Mouse (Mus musculus) midbrain, embryonic 12.5 days (tissue): ENCODE data around the gene Oas1g. TPM values are rescaled to one million over a fixed set of nuclear protein-coding genes. Genes with fewer than 3 reads are reported as not detected.
"Not testable (repeated sequence)": the region's sequence is repeated elsewhere in the genome, so short reads cannot be mapped to it uniquely, and the experiment has no call there.

Experiments
- ATAC-seq: fragments of 200-750 bp; cut with Nextera tagmentation; 2 replicates; pipeline ENCODE4 v1.8.0; 2017; ENCODE audit warnings: low read depth, moderate TSS enrichment, moderate library complexity; ENCODE audit not compliant: low FRiP score
- H3K27ac ChIP-seq: fragments of 300-500 bp; sonication (generic); replicated peaks from 2 replicates; pipeline ENCODE4 v1.5.1; 2016; ENCODE audit warnings: mild to moderate bottlenecking
- H3K27me3 ChIP-seq: fragments of 300-500 bp; sonication (generic); 2 replicates; pipeline ENCODE4 v1.6.1; 2016; ENCODE audit warnings: mild to moderate bottlenecking
- H3K36me3 ChIP-seq: fragments of 300-500 bp; sonication (generic); 2 replicates; pipeline ENCODE4 v1.6.1; 2016
- H3K4me1 ChIP-seq: fragments of 300-500 bp; sonication (generic); 2 replicates; pipeline ENCODE4 v1.6.1; 2016
- H3K4me2 ChIP-seq: fragments of 300-500 bp; sonication (generic); replicated peaks from 2 replicates; pipeline ENCODE4 v1.6.1; 2016; ENCODE audit warnings: mild to moderate bottlenecking, moderate library complexity
- H3K4me3 ChIP-seq: fragments of 300-500 bp; sonication (generic); 2 replicates; pipeline ENCODE4 v1.5.1; 2016; ENCODE audit warnings: mild to moderate bottlenecking
- H3K9ac ChIP-seq: fragments of 300-500 bp; sonication (generic); replicated peaks from 2 replicates; pipeline ENCODE4 v1.6.1; 2016; ENCODE audit warnings: mild to moderate bottlenecking, moderate library complexity
- H3K9me3 ChIP-seq: fragments of 300-500 bp; sonication (generic); 2 replicates; pipeline ENCODE4 v1.6.1; 2016; ENCODE audit warnings: mild to moderate bottlenecking
- WGBS: fragments of 180-500 bp; shearing (Covaris S2); methylation state at CpG from one replicate; pipeline ENCODE4 v1.1.7; 2016; 5-methylcytosine and 5-hydroxymethylcytosine counted together
- polyA plus RNA-seq: library from polyadenylated mRNA; unstranded; fragments of >200 nt; fragmentation: Nextera tagmentation; extraction: Ambion mirVana; gene quantifications from 2 replicates; pipeline ENCODE4 v1.2.1, GENCODE M21; 2016

The Oas1g gene
- polyA plus RNA-seq, 1 experiment from 2014 or later = 0.22 TPM

DNA sequence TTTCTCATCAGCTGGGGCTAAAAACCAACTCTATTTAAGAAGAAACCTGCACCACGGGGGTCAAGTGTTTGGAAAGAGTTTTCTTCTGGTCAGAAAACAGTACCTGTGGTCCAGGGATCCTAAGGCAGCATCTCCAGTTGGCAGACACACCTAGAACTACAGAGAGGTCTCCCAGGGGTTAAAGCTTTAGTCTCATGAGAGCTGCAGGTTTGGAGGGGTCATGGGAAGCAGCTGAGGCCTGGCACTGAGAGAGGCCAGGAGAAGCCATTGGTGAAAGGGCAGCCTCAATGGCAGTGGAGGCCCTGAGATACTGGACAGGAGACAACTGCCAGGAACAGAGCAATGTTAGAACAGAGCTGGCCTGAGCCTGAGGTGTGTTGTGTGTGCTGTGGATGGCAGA lies 13.3 kb upstream of the Oas1g start:
- Histone ChIP-seq H3K36me3 (no peaks in the 10 kb centered on the region), H3K4me3 (no peak overlapping the region), H3K27ac (no peak overlapping the region), H3K9me3 (no peaks in the 10 kb centered on the region), H3K4me2 (no peak overlapping the region), H3K4me1 (no peaks in the 10 kb centered on the region), H3K27me3 (no peaks in the 10 kb centered on the region), H3K9ac (no peak overlapping the region)
- WGBS = 78% methylated on average over 1 of the region's 1 CpGs
- ATAC-seq = no peak

GRCm38 (mm10) chr5:120898726-120899125 lies 11.3 kb upstream of the Oas1g start:
- Histone ChIP-seq H3K9ac (no peak overlapping the region), H3K4me1 (no peaks in the 10 kb centered on the region), H3K27ac (no peak overlapping the region), H3K27me3 (no peaks in the 10 kb centered on the region), H3K4me3 (no peak overlapping the region), H3K36me3 (no peaks in the 10 kb centered on the region), H3K9me3 (no peaks in the 10 kb centered on the region), H3K4me2 (no peak overlapping the region)
- no peak for ATAC-seq

DNA sequence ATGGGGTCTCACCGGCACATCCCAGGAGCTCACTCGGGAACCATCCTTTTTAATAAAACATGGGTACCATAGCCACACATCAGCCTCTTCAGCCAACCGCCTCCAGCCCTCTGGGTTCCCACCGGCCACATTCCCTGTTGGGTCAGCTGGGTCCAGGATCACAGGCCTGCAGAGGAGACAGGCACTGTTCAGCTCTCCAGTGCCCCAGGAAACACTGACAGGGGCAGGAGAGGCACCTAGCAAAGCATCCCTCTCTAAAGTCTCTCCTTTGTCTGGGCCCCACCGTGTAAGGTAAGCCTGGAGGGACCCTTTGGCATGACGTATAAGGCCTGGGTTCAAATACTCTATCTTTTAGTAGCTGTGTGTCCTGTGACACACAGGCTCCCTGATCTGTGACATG lies 10.9 kb upstream of the Oas1g start:
- H3K27me3 ChIP-seq = no peaks in the 10 kb centered on the region
- H3K4me3 ChIP-seq = no peak overlapping the region
- H3K27ac ChIP-seq = no peak overlapping the region

GRCm38 (mm10) chr5:120895231-120895900 lies 8.0 kb upstream of the Oas1g start:
- Histone ChIP-seq H3K4me1 (no peaks in the 10 kb centered on the region), H3K9ac (no peak overlapping the region), H3K9me3 (no peaks in the 10 kb centered on the region), H3K27me3 (no peaks in the 10 kb centered on the region), H3K36me3 (no peaks in the 10 kb centered on the region), H3K4me2 (no peak overlapping the region), H3K4me3 (no peak overlapping the region), H3K27ac (no peak overlapping the region)
- ATAC-seq = no peak
- WGBS = 84% methylated on average over 11 of the region's 11 CpGs

More for the DNA sequence above, 10.9 kb upstream of the Oas1g start:
- H3K9ac ChIP-seq = no peak overlapping the region
- H3K4me1 ChIP-seq = no peaks in the 10 kb centered on the region
- no peaks in the 10 kb centered on the region for H3K36me3 ChIP-seq
- no peak overlapping the region for H3K4me2 ChIP-seq
- ATAC-seq = no peak
- WGBS = 90% methylated on average over 6 of the region's 6 CpGs
- H3K9me3 ChIP-seq = no peaks in the 10 kb centered on the region

- H3K27me3 ChIP-seq, H3K4me1 ChIP-seq, ATAC-seq, H3K27ac ChIP-seq, H3K9me3 ChIP-seq, H3K36me3 ChIP-seq, H3K4me2 ChIP-seq, H3K9ac ChIP-seq, H3K4me3 ChIP-seq: not testable (repeated sequence)
- WGBS = 73% methylated on average over 2 of the region's 2 CpGs
Observed at GRCm38 (mm10) chr5:120894692-120895091, 7.3 kb upstream of the Oas1g start.

DNA sequence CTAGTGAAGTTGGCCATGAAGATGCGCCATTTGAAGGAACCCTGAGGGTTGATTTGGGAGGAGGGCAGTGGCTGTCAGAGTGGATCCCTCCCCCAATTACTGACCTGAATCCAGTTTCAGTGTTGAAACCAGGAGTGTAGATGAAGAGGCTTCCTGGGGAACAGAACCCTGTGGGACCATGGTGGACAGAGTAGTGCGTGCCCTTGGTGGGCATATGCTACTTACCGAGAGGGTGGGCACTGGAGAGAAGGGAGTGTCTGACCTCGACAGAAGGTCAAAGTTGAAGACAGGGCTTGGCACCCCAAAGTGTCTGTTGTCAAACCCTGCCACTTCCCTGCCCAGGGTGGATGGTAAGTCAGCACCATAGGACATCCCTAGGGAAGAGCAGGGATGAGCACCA lies 6.5 kb upstream of the Oas1g start:
- not testable (repeated sequence) for H3K4me2 ChIP-seq, H3K27me3 ChIP-seq, H3K4me3 ChIP-seq, H3K36me3 ChIP-seq, ATAC-seq, H3K9me3 ChIP-seq, H3K4me1 ChIP-seq, H3K27ac ChIP-seq, H3K9ac ChIP-seq
- WGBS = 90% methylated on average over 4 of the region's 4 CpGs

GRCm38 (mm10) chr5:120892243-120892660 lies 4.8 kb upstream of the Oas1g start:
- ATAC-seq = no peak
- H3K27me3 ChIP-seq = no peaks in the 10 kb centered on the region
- H3K4me3 ChIP-seq = no peak overlapping the region
- no peaks in the 10 kb centered on the region for H3K9me3 ChIP-seq
- H3K36me3 ChIP-seq = no peaks in the 10 kb centered on the region
- 61% methylated on average over 2 of the region's 2 CpGs for WGBS
- H3K27ac ChIP-seq = no peak overlapping the region
- no peak overlapping the region for H3K4me2 ChIP-seq
- H3K4me1 ChIP-seq = no peaks in the 10 kb centered on the region
- H3K9ac ChIP-seq = no peak overlapping the region

DNA sequence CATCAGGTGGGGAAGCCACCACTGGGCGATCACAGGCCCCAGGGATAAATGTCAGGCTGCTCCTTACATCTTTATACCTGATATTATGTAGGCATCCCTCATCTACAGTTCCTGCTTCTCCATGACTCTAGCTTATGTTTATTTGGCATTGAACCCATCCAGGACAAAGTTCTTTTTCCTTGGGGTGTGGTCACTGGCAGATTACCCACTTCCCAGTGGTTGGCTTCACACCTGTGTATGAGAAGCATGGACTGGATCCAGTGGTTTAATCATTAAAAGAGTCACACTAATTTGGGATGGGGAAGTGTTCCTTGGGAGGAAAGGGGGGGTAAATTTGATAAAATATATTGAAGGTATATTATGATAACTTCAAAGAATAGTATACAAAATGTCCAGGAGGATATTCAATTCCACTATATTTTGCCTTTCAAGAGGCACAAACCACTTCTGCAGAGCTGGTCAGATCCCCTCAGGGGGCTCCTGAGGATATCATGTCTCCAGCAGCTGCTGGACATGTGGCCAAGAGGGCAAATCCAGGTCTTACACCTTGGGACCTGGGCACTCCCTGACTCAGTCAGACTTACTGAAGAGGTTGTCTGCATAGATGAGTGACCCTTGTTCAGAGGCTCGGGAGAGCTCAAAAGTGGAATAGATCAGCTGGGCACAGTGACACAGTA lies 4.3 kb upstream of the Oas1g start:
- not testable (repeated sequence) for H3K9ac ChIP-seq, H3K4me3 ChIP-seq, H3K36me3 ChIP-seq, ATAC-seq, H3K27me3 ChIP-seq, H3K4me1 ChIP-seq, H3K4me2 ChIP-seq, H3K9me3 ChIP-seq, H3K27ac ChIP-seq
- WGBS = 85% methylated on average over 2 of the region's 2 CpGs

GRCm38 (mm10) chr5:120890991-120891390 lies 3.6 kb upstream of the Oas1g start:
- H3K4me2 ChIP-seq = no peak overlapping the region
- no peaks in the 10 kb centered on the region for H3K9me3 ChIP-seq
- H3K36me3 ChIP-seq = no peaks in the 10 kb centered on the region
- no peak for ATAC-seq
- WGBS = 64% methylated on average over 3 of the region's 3 CpGs
- H3K27me3 ChIP-seq = no peaks in the 10 kb centered on the region
- H3K9ac ChIP-seq = no peak overlapping the region
- no peak overlapping the region for H3K4me3 ChIP-seq
- H3K27ac ChIP-seq = no peak overlapping the region
- H3K4me1 ChIP-seq = no peaks in the 10 kb centered on the region

DNA sequence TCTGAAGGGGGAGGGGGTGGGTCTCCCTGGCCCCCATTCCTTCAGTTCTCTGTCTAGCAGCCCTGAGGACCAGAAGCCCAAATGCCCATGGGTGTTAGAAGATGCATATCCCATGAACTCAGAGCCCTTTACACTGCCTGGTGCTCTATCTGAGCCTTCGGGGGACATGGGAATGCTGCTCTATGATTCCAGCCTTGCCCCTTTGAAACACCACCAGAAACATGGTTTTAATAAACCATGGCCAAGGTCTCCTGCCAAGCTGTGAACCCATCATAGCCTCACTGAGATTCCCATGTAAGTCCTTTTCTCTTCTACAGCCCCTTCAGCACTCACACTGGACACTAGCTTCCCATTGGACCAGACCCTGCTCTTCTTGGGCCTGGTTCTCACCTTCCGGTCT lies 2.6 kb upstream of the Oas1g start:
- H3K4me1 ChIP-seq = no peaks in the 10 kb centered on the region
- no peak overlapping the region for H3K27ac ChIP-seq
- no peak overlapping the region for H3K4me2 ChIP-seq
- H3K36me3 ChIP-seq = no peaks in the 10 kb centered on the region
- WGBS = 86% methylated on average over 2 of the region's 2 CpGs
- no peak overlapping the region for H3K9ac ChIP-seq
- no peaks in the 10 kb centered on the region for H3K27me3 ChIP-seq
- H3K9me3 ChIP-seq = no peaks in the 10 kb centered on the region
- ATAC-seq = no peak
- H3K4me3 ChIP-seq = no peak overlapping the region

GRCm38 (mm10) chr5:120888294-120888815 lies 942 bp upstream of the Oas1g start:
- not testable (repeated sequence) for H3K27ac ChIP-seq, H3K4me1 ChIP-seq, H3K4me2 ChIP-seq, H3K9ac ChIP-seq, H3K9me3 ChIP-seq, H3K27me3 ChIP-seq, ATAC-seq, H3K4me3 ChIP-seq, H3K36me3 ChIP-seq
- WGBS = 41% methylated on average over 4 of the region's 4 CpGs

DNA sequence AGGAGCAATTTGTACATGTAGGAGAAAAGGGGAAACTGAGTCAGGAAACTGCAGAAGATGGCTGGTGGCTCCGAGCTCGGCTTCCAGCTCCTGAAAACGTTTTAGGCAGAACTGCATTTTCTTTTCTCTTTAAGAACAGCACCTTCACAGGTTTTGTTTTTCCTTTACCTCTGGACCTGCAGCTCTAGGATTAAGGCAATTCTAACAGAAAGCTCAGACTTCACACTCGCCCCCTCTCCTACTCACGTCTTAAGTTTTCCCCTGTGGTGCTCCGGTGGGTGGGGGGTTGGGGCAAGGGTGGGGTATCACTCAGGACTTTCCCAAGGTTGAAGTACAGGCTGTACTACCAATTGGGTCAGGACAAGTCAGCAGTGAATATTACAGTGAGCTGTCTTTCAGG lies 418 bp upstream of the Oas1g start:
- no peak overlapping the region for H3K9ac ChIP-seq
- WGBS = 60% methylated on average over 6 of the region's 6 CpGs
- H3K4me1 ChIP-seq = no peaks in the 10 kb centered on the region
- H3K36me3 ChIP-seq = no peaks in the 10 kb centered on the region
- no peaks in the 10 kb centered on the region for H3K27me3 ChIP-seq
- no peak overlapping the region for H3K27ac ChIP-seq
- H3K4me2 ChIP-seq = no peak overlapping the region
- H3K4me3 ChIP-seq = no peak overlapping the region
- no peaks in the 10 kb centered on the region for H3K9me3 ChIP-seq
- no peak for ATAC-seq
